Mouse (Mus musculus): ENCODE measurements around the gene Ttc28. TPM values are rescaled to one million over a fixed set of nuclear protein-coding genes. Genes with fewer than 3 reads are reported as not detected.
A peak's percentile ranks its signal among the peaks of the same experiment; 100 is the strongest.

Ttc28 gene
- total RNA-seq, 2 experiments from 2014 or later = 12.4 to 13.0 TPM

DNA sequence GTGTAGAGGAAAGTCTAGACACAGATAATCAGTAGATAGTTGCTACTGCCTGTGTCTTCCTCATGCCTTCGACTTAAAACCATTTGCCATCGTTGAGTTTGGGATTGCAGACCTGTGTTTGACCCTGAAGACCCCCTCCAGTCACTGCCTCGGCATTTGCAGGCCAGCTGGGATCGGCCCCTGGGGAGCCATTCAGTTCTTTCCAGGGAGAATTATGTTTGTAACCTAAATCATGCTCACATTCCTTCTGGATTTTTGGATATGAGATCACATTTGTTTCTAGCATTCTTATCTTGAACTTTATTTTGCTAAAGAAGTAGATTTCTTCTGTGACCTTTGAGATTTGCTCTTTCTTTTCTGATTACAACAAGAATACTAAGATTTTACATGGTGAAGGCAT is 80.5 kb downstream of the Ttc28 start:
- no peak for DNase-seq

DNA sequence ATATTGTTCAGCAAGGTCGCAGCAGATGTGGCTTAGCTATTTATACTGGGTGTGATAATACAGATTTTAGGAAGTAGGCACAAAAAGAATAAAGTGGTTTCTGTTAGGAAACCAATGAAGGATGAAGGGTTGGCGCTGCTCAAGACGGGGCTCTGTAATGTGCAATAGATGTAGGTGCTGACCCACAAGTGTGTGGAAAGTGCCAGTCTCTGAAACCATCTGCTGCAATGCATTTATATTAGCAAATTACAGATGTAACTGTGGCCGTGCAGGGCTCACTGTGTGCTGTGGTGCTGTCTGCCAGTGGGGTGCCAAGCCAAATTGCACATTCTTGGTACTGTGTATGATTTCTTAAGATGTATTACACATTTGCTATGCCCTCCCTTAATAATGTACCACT is 81.3 kb downstream of the Ttc28 start:
- no peak for DNase-seq

DNA sequence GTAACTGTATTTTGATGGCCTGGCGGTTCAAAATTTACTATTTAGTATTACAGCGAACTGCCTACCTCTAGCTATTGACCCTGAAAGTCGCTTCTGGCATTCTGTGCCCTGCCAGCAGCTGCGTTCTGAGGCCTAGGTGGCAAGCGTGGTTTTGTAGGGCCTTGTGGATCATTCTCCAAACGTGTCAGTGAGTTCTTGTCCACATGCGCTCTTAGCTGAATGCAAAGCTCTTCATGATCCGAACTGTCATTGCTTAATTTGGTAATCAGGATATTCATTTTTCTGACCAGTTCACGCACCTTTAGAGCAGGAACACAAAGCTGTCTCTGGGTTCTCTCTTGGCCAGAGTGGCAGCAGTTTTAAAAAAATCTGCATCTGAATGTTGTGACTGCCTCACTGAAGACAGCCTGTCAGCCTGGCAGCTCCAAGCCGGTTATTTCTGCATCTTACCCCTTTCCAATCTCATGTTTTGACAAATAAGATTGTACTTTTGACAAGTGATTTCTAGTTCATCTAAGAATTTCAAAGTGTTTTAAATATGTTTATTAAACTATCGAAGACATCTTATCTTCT is 88.0 kb downstream of the Ttc28 start:
- no peak for DNase-seq

DNA sequence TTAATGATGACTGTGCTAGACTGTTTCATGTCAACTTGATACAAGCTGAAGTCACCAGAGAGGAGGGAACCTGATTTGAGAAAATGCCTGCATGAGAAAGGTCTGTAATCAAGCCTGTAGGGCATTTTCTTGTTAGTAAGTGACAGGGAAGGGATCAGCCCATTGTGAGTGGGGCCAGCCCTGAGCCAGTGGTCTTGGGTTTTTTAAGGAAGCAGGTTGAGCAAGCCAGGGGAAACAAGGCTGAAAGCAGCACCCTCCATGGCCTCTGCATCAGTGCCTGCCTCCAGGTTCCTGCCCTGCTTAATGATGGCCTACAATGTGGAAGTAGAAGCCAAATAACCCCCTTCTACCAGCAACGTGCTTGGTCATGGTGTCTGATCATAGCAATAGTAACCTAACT is 89.0 kb downstream of the Ttc28 start:
- no peak for DNase-seq

DNA sequence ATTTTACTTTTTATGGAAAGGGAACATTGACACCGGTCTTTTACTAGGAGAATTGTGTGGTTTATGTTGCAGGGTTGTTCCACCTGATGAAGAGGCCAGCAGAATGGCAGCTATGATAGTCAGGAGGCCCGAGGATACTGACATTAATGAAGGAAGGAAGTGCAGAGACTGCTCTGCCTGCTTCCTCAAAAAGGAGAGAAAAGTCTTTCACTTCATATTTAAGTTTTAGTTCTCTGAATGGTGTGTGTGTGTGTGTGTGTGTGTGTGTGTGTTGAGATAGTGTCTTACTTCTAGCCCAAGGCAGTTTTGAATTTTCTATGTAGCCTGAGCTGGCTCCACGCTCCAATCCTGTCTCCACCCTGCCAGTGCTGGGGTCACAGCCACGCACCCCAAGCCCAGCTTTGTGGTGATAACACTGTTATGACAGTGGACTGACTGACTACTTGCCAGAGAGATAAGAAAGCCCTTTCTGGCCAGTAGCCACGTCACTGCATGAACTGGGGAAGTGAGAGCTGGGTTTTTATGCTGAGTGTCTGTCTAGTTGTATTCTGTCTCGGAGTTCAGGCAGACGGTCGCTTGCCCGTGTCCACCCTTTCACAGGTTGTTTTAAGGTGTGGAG is 90.7 kb downstream of the Ttc28 start:
- DNase-seq = peak; percentile 77 to 80

DNA sequence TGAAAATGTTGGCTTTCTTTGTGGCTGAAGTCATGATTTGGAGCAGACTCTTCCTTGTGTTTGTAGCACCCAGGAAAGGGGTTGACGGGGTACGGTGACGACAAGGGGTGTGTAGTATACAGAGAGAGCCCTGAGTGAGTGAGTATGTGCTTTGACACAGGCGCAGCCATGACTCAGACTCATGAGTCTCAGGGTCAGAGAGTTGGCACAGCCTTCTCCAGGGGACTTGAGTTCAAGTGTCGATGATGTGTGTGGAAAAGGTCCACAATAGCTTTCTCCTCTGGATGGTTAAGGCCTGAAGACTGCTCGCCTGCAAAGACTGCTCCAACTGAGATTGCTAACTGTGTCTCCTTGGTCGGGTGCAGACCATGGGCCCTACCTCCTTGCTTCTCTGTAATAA is 97.1 kb downstream of the Ttc28 start:
- DNase-seq = no peak

DNA sequence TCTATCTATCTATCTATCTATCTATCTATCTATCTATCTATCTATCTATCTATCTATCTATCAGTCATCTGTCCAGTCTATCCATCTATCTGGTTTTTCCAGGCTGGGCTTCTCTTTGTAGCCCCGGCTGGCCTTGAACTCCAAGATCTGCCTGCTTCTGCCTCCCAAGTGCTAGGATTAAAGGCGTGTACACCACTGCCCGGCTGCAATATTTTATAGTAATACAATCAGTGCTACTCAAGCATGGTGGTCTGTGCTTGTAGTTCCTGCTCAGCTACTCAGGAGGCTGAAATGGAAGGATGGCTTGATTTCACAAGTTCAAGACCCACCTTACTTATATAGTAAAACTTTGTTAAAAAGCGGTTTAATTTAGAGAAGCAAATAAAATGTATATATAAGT is 98.2 kb downstream of the Ttc28 start:
- DNase-seq = no peak

DNA sequence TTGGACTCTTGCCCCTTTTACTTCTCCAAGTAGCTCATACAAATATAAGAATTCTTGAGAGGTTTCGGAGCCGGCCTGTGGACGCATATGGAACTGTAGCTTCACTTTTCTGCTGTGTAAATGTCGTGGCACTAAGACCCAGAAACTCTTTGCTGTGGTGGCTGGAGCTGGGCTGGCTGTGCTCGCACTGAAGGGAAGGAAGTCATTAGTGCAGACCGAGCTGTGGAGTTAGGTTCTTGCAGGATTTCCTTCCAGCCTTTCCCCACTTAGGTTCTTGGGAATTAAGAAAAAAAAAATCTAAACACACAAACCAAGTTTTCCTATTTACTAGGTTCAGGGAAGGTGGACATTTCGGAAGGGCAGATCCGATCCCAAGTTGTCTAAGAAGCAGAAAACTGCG is 98.9 kb downstream of the Ttc28 start:
- peak; percentile 84 to 91 for DNase-seq

DNA sequence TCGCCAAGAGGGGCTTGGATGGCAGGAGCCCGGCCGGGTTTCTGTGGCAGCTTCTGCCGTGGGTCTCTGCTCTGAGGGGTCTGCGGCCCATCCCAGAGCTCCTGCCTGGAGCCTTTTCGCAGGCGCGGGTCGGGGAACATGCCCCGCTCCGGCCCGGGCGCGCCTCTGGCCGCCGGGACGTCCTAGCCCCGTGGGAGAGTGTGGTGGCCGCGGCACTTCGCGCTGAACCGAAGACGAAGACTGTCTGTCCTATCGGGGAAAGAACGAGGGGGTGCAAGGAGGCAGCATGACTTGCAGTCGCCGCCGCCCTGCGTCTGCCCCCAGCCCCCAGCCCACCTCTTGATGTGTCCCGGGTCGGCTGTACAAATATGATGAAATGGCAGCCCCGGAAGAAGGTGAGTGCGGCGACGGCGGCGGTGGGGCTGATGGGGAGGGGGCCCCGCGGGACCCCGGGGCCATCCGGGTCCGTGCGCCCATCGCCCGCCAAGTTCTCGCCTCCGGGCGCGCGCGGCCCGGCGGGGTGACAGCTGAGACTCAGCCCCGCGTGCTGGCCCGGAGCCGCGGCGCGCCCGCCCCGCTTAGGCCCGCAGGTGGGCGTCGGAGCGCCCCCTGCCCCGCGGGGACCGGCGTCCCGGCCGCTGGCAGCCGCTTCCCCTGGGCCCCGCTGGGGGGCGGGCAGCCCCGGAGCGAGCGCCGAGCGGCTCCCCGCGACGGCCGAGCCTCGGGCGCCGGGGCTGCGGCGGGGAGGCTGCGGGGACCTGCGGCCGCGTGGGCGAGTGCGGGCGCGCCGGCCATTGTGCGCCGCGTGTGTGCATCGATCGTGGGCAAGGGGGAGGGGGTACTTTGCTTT is 99.6 kb downstream of the Ttc28 start:
- peak; percentile 52 to 73 for DNase-seq

DNA sequence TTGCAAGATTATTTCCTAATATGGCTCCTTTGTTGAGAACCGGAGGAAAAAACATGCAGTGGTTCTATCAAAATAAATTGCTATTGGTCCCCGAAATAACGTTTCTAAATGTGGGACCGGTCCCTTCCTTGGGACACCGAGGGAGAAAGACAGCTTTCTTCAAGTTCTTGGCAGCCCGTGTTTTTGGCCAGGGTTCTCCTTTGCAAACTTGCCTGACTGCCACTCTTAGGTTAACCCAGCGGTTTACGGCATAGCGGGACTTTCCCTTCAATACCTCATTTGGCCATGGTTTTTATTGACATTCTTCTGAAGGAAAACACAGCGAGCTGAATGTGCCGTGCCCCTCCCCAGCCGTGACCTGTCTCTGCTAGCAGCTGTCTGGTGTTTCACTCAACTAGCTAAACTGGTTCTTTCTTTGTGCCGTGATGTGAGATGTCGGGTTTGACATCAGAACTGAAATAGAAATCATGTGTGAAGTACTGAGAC is 100.3 kb downstream of the Ttc28 start:
- DNase-seq = peak; percentile 59 to 77

DNA sequence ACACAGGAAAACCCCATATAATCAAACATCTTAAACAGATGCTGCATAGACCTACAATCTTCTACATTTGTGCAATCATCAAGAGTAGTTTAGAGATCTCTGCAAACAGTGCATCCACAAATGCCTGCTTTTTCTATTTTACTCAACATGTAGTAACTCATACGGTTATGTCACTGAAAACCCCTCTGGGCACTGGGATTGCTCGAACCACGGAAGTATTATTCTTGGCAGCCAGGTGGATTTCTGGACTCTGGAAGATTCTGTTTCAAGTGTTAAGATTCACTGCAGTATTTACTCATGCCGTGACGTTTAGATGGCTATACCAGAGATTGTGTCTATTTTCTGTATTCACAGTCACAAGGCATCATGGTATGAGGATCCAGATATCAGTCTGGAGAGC is 101.0 kb downstream of the Ttc28 start:
- no peak for DNase-seq

DNA sequence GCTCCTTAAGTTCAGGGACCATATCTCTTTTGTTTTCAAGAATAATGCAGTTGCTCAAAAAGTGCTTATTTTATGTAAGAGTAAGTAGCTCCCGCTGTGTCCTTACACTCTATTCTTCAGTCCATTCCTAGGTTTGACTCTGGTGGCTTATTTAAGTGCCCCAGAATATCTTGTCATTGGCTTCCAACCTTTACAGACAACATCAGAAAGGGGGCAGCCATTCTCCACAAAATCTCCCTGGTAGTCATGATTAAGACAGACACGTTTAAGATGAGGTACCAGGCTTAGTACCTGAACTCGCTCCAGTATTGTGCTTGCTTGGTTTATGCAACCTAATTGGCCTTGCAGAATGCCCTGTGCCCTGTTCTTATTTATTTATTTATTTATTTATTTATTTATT is 102.8 kb downstream of the Ttc28 start:
- DNase-seq = peak; percentile 26 to 38

DNA sequence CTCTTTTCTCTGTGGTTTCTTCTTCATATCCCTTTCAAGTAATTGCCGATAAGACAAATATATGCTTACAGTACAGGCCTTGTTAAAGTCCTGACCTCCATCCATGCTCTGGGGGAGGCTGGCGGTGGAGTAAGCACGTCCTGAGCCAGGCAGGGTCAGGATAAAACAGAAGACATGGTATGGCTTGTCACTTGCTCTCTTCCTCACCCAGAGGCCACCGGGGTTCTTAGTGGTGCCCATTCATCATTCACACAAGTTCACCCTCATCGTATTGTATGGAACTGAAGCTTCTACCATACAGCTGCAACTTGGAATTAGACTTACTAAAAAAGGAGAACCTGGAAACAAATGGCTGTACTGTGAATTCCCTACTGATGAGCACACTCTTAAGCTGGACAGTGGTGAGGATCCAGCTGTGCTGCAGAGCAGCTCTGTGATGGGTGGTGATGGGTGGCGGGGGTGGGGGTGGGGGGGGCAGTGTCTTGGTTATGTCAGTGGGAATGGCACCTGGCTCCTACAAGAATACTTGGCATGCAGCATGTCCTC is 104.6 kb downstream of the Ttc28 start:
- no peak for DNase-seq

DNA sequence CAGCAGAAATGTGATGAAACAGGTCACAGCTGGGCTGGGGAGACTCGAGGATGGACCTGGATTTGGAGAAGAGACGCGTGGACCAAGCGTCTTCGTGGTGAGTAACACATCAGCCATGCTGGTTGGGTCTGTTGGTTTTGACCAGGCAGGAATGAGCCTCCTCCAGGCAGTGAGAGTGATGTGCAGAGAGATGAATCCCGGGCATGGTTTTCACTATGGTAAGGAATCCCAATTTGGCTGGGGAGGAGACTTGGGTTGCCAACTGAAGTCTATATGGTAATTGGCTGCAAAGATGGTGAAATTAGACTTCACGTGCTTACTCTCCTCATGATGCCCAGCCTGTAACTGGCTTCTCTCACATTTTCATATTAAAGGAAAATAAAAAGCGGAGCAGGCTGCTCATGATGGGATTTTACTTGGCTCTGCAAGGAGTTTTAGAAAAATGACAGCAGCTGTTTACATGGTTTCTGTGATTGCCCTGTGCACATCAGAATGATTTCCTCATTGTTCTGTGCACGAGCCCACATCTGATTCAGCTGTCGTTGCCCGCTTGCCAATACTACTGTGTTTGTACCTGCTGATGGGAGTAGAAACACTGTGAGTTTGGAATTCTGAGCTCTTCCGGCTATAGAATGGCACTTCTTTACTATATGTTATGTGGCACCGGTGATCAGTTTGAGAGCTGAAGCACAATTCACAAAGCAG is 117.4 kb downstream of the Ttc28 start:
- no peak for DNase-seq

DNA sequence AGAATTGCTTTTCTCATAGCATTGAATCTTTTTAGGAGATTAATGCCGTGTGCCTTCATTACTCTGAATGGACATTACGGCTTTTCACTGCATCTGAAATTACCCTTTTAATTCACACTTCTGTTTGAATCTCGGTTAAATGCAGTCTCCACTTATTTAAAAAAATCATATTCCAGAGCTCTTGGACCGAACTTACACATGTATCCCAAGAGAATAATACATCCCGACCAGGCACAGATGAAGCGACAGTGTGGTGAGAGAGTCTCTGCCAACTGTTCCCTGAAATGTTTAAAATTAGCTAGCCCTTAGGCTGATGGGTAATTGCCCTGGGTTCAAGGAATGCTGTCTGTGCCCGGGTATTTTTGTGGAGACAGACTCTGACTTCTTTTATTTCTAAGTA is 118.1 kb downstream of the Ttc28 start:
- DNase-seq = no peak

DNA sequence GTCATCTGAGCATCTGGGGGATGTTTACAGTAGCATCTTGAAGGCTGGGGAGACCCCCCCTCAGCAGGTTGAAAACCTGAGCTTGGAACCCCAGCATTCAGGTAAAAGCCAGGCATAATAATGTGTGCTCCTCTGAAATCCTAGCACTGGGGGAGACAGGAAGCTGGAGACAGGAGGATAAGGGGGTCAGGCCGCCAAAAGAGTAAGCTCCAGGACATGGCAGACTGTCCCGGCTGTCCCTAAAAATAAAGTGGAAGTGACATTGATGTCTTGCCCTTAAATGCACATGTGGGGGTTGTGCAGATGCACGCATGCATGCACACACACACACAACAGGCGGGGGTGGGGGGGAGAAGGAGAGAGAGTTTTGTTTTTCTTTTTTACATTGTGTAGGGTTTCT is 118.7 kb downstream of the Ttc28 start:
- peak in 1 of 2 experiments; percentile 36 for DNase-seq

DNA sequence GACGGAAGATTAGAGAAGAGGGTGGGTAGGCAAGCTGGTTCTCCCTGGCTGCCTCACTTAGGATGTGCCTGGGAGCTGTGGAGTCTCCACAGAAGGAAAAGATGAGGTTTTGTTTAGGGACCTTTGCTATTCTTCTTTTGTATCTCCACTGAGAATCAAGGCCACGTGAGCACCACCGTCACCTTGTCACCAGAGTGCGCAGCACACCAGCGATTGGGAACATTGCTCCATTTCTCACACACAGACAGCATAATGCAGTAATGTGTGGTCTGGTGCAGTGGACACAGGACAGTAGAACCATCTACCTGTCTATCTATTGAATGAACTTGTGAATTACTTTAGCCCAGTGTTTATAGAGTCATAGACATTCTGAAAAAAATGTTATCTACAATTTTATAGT is 121.3 kb downstream of the Ttc28 start:
- DNase-seq = no peak

DNA sequence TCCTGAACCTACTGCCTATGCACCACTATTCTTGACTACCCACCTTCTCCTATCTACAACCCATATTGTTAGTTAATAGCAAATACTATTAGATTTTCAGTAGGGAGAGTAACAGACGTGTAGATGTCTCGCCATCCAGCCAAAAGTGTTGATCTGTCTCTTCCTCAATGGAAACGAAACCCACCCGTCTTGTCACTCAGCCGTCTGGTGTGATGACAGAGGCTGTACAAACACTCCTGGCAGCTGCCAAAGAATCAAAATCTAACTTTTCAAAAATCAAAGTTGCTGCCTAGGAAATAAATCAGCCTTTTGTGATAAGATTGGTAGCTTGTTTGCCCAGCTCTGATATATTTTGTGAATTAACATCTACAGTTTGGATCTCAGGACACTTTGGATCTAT is 123.6 kb downstream of the Ttc28 start:
- DNase-seq = no peak

DNA sequence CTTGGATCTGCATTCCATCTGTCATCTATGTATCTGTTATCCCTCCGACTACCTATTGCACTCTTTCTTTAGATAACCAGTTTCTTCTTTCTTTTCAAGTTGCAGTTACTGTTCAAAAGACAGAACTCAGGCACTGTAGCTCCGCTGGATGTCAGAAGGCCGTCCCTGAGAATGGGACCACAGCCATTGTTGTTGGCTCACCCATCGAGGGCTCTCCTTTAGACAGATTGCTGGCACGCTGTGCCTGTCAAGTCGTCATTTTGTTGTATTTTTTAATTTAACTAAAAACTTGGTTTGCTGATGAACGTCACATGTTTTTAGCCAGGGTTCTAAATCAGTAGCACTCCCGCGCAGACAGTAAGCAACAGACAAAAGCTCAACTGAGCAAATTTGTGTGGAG is 124.1 kb downstream of the Ttc28 start:
- no peak for DNase-seq

DNA sequence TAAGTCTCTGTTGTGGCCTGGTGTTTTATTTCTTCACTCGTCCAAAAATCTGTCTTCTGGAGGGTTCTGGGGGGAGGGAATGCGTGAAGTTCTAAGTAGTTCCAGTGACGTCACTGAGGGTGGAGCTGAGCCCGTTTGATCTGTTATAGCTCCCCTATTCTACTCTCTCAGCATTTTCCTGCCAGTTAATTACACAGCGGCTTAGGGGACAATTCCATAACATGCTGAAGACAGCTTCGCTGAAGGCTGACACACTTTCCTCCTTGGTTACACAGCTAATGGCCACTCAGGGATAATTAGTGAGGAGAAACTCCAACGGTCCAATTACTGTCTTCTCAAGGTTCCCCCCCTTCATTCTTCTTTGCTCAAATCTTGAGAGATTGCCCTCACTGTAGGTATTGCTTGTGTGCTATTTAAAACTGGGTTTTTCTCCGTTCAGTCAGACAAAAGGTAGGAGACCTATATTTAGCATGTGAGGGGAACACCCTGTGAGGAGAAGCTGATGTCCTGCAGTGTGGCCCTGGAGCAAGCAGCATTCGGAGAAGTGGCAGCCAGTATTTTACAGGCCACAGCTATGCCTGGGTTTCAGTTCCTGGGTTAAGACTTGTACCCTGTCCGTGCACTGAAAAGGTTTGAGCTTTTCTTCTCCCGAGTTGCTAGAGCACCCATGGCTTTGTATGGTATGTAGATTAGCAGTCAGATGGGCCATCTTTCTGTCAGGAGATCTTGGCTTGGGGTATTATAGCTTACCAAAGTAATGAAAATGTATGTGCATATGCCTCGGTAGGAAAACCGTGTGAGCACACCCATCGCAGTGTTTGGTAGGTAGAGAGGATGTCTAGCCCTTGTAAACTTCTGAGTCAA is 126.9 kb downstream of the Ttc28 start:
- DNase-seq = peak; percentile 42 to 53

DNA sequence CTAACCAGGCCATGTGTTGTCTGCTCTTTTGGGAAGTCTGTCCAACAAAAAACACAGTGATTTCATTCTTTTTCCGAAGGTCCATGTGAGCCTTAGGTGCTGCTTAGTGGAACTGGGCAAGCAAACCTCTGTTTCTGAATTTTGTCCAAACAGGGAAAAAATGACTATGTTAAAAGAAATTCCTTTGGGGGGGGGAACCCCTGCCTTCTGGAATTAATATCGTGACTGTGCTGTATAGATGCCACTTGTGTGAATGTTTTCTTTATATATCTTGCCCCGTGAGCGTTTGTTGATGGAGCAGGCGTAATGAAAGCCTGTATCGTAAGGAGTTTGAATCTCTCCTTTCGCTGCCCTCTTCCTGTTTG is 127.5 kb downstream of the Ttc28 start:
- no peak for DNase-seq

DNA sequence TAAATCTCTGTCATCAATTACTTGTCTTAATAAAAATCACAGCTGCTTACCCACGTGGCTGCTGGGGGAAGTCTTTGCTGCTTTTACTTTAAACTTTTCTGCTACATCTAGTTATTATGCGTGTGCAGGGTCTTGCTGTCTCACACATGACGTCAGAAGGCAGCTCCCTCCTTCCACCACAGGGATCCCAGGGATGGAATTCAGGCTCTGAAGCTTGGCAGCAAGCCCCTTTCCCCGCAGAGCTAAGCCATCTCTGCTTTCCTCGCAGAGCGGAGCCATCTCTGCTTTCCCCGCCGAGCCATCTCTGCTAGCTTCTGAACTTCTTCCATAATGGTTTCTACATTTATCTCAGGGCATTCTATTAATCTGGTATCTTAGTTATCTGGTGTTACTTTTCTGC is 128.3 kb downstream of the Ttc28 start:
- no peak for DNase-seq

Data from heart, adult 18-20 months (tissue).